Mouse (Mus musculus): ENCODE measurements around the gene Bcl10. TPM values are rescaled to one million over a fixed set of nuclear protein-coding genes. Genes with fewer than 3 reads are reported as not detected.
"Not testable (repeated sequence)": the region's sequence is repeated elsewhere in the genome, so short reads cannot be mapped to it uniquely, and the experiment has no call there.

The Bcl10 gene
- polyA plus RNA-seq, 1 experiment from 2014 or later, result 59.5 TPM

GRCm38 (mm10) chr3:145903530-145903929 lies 19.1 kb upstream of the Bcl10 start:
- no peaks in the 10 kb centered on the region for H3K27me3 ChIP-seq (ENCODE audit: control insufficient read depth, insufficient read depth, low read length)
- no peaks in the 10 kb centered on the region for H3K9me3 ChIP-seq (replicated peaks; ENCODE audit: control insufficient read depth, low read length)
- DNase-seq (ENCODE audit: low spot score) (no peak), ATAC-seq (replicated peaks; ENCODE audit: insufficient number of reproducible peaks, low FRiP score, low TSS enrichment, low read depth) (no peak; the same call in 1 of the 2 replicates)
- H3K4me1 ChIP-seq (ENCODE audit: control insufficient read depth, insufficient read depth, low read length), result no peaks in the 10 kb centered on the region
- 84% methylated on average over 8 of the region's 8 CpGs for WGBS
- no peak overlapping the region for H3K4me3 ChIP-seq (ENCODE audit: low read depth, low read length)
- no peak overlapping the region for H3K4me2 ChIP-seq (ENCODE audit: low read depth, low read length)
- H3K9ac ChIP-seq (replicated peaks; ENCODE audit: low read length), result no peak overlapping the region
- no peaks in the 10 kb centered on the region for H3K36me3 ChIP-seq (replicated peaks; ENCODE audit: control insufficient read depth, insufficient read depth, low read depth, low read length)
- H3K27ac ChIP-seq (replicated peaks; ENCODE audit: low read depth, low read length), result no peak overlapping the region

- Histone ChIP-seq H3K36me3 (replicated peaks; ENCODE audit: control insufficient read depth, insufficient read depth, low read depth, low read length) (no peaks in the 10 kb centered on the region), H3K27ac (replicated peaks; ENCODE audit: low read depth, low read length) (no peak overlapping the region), H3K4me2 (ENCODE audit: low read depth, low read length) (no peak overlapping the region), H3K4me1 (ENCODE audit: control insufficient read depth, insufficient read depth, low read length) (no peaks in the 10 kb centered on the region), H3K27me3 (ENCODE audit: control insufficient read depth, insufficient read depth, low read length) (no peaks in the 10 kb centered on the region), H3K9me3 (replicated peaks; ENCODE audit: control insufficient read depth, low read length) (no peaks in the 10 kb centered on the region), H3K9ac (replicated peaks; ENCODE audit: low read length) (no peak overlapping the region), H3K4me3 (ENCODE audit: low read depth, low read length) (no peak overlapping the region)
- ATAC-seq (replicated peaks; ENCODE audit: insufficient number of reproducible peaks, low FRiP score, low TSS enrichment, low read depth) (peak; percentile 61), DNase-seq (ENCODE audit: low spot score) (peak; percentile 90)
- 53% methylated on average over 22 of the region's 22 CpGs for WGBS
Measured at GRCm38 (mm10) chr3:145904850-145905776, 17.5 kb upstream of the Bcl10 start.

GRCm38 (mm10) chr3:145906582-145906981 lies 16.0 kb upstream of the Bcl10 start:
- no peaks in the 10 kb centered on the region for H3K27me3 ChIP-seq (ENCODE audit: control insufficient read depth, insufficient read depth, low read length)
- no peak overlapping the region for H3K4me2 ChIP-seq (ENCODE audit: low read depth, low read length)
- DNase-seq (ENCODE audit: low spot score), result no peak
- H3K4me1 ChIP-seq (ENCODE audit: control insufficient read depth, insufficient read depth, low read length), result no peaks in the 10 kb centered on the region
- H3K9me3 ChIP-seq (replicated peaks; ENCODE audit: control insufficient read depth, low read length), result no peaks in the 10 kb centered on the region
- no peak overlapping the region for H3K9ac ChIP-seq (replicated peaks; ENCODE audit: low read length)
- WGBS, result 89% methylated on average over 9 of the region's 9 CpGs
- ATAC-seq (replicated peaks; ENCODE audit: insufficient number of reproducible peaks, low FRiP score, low TSS enrichment, low read depth), result no peak
- no peak overlapping the region for H3K4me3 ChIP-seq (ENCODE audit: low read depth, low read length)
- no peaks in the 10 kb centered on the region for H3K36me3 ChIP-seq (replicated peaks; ENCODE audit: control insufficient read depth, insufficient read depth, low read depth, low read length)
- H3K27ac ChIP-seq (replicated peaks; ENCODE audit: low read depth, low read length), result no peak overlapping the region

DNA sequence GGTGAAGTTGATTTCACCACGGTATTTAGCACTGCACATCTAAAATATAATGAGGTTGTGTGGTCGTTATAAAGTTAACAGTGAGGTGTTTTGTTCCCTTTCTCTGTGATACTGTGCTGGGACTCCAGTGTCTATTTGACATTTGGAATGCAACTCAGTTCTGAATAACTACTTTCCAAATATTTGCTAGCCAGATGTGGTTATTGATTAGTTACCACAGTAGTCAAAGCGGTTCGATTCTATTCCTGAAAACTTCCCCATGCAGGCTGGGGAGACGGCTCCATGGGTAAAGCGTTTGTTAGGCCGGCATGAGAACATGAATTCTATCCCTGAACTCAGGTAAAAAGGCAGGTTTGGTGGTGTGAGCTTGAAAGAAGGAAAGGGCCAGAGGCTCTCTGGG lies 10.1 kb upstream of the Bcl10 start:
- 88% methylated on average over 7 of the region's 7 CpGs for WGBS
- DNase-seq (ENCODE audit: low spot score), result no peak
- no peaks in the 10 kb centered on the region for H3K36me3 ChIP-seq (replicated peaks; ENCODE audit: control insufficient read depth, insufficient read depth, low read depth, low read length)

DNA sequence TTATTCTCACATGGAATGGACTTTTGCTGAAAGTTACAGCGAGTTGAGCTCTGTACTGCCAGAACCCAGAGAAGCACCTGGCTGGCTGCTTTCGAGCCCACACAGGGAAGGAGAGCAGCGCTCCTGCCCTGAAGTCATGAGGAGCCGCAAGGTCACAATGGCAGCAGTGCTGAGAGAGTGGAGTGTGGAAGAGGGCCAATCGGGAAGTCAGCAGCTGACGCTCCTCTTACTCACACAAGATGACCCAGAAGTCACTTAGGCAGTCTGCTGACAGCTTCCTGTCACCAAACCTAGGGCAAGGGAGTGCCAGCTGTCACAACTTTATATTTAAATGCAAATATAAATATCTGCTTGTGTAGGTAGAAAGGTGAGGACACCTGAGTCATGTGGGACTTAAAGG lies 9.3 kb upstream of the Bcl10 start:
- DNase-seq (ENCODE audit: low spot score), result no peak
- Histone ChIP-seq H3K4me2 (ENCODE audit: low read depth, low read length) (no peak overlapping the region), H3K27ac (replicated peaks; ENCODE audit: low read depth, low read length) (no peak overlapping the region), H3K4me1 (ENCODE audit: control insufficient read depth, insufficient read depth, low read length) (no peaks in the 10 kb centered on the region), H3K9ac (replicated peaks; ENCODE audit: low read length) (no peak overlapping the region), H3K9me3 (replicated peaks; ENCODE audit: control insufficient read depth, low read length) (no peaks in the 10 kb centered on the region), H3K4me3 (ENCODE audit: low read depth, low read length) (no peak overlapping the region), H3K36me3 (replicated peaks; ENCODE audit: control insufficient read depth, insufficient read depth, low read depth, low read length) (no peaks in the 10 kb centered on the region), H3K27me3 (ENCODE audit: control insufficient read depth, insufficient read depth, low read length) (no peaks in the 10 kb centered on the region)
- ATAC-seq (replicated peaks; ENCODE audit: insufficient number of reproducible peaks, low FRiP score, low TSS enrichment, low read depth), result no peak
- 70% methylated on average over 6 of the region's 6 CpGs for WGBS

More for the DNA sequence above, 10.1 kb upstream of the Bcl10 start:
- ATAC-seq (replicated peaks; ENCODE audit: insufficient number of reproducible peaks, low FRiP score, low TSS enrichment, low read depth), result no peak
- Histone ChIP-seq H3K4me2 (ENCODE audit: low read depth, low read length) (no peak overlapping the region), H3K9me3 (replicated peaks; ENCODE audit: control insufficient read depth, low read length) (no peaks in the 10 kb centered on the region), H3K27ac (replicated peaks; ENCODE audit: low read depth, low read length) (no peak overlapping the region), H3K4me3 (ENCODE audit: low read depth, low read length) (no peak overlapping the region), H3K9ac (replicated peaks; ENCODE audit: low read length) (no peak overlapping the region), H3K4me1 (ENCODE audit: control insufficient read depth, insufficient read depth, low read length) (no peaks in the 10 kb centered on the region), H3K27me3 (ENCODE audit: control insufficient read depth, insufficient read depth, low read length) (no peaks in the 10 kb centered on the region)

DNA sequence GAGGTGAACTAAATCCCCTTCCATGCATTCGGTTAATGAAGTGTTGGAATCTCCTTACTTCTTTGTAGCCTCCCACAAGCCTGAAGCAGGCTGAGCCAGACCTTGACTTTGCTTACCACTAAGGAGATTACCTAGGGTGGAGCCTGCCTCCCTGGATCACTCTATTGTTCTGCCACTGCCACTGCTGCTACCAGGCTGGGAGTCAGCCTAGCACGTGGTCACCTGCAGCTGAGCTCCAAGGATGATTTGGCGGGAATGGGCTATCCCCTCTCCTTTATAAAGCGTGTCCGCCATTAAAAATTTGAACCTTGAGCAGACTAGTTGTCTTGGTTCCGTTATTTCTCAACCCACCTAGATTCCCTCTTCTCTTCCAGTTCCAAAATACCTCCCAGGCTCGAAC lies 8.7 kb upstream of the Bcl10 start:
- H3K4me1 ChIP-seq (ENCODE audit: control insufficient read depth, insufficient read depth, low read length); H3K4me3 ChIP-seq (ENCODE audit: low read depth, low read length); H3K9ac ChIP-seq (replicated peaks; ENCODE audit: low read length); H3K36me3 ChIP-seq (replicated peaks; ENCODE audit: control insufficient read depth, insufficient read depth, low read depth, low read length); H3K9me3 ChIP-seq (replicated peaks; ENCODE audit: control insufficient read depth, low read length); H3K4me2 ChIP-seq (ENCODE audit: low read depth, low read length); H3K27ac ChIP-seq (replicated peaks; ENCODE audit: low read depth, low read length); DNase-seq (ENCODE audit: low spot score); ATAC-seq (replicated peaks; ENCODE audit: insufficient number of reproducible peaks, low FRiP score, low TSS enrichment, low read depth); H3K27me3 ChIP-seq (ENCODE audit: control insufficient read depth, insufficient read depth, low read length): not testable (repeated sequence)
- 69% methylated on average over 7 of the region's 7 CpGs for WGBS

GRCm38 (mm10) chr3:145916374-145916773 lies 6.2 kb upstream of the Bcl10 start:
- Histone ChIP-seq H3K36me3 (replicated peaks; ENCODE audit: control insufficient read depth, insufficient read depth, low read depth, low read length) (no peaks in the 10 kb centered on the region), H3K27me3 (ENCODE audit: control insufficient read depth, insufficient read depth, low read length) (no peaks in the 10 kb centered on the region), H3K4me1 (ENCODE audit: control insufficient read depth, insufficient read depth, low read length) (no peaks in the 10 kb centered on the region), H3K9ac (replicated peaks; ENCODE audit: low read length) (no peak overlapping the region), H3K27ac (replicated peaks; ENCODE audit: low read depth, low read length) (no peak overlapping the region), H3K4me3 (ENCODE audit: low read depth, low read length) (no peak overlapping the region), H3K9me3 (replicated peaks; ENCODE audit: control insufficient read depth, low read length) (no peaks in the 10 kb centered on the region), H3K4me2 (ENCODE audit: low read depth, low read length) (no peak overlapping the region)
- WGBS, result 90% methylated on average over 5 of the region's 5 CpGs
- ATAC-seq (replicated peaks; ENCODE audit: insufficient number of reproducible peaks, low FRiP score, low TSS enrichment, low read depth) (no peak), DNase-seq (ENCODE audit: low spot score) (no peak)

DNA sequence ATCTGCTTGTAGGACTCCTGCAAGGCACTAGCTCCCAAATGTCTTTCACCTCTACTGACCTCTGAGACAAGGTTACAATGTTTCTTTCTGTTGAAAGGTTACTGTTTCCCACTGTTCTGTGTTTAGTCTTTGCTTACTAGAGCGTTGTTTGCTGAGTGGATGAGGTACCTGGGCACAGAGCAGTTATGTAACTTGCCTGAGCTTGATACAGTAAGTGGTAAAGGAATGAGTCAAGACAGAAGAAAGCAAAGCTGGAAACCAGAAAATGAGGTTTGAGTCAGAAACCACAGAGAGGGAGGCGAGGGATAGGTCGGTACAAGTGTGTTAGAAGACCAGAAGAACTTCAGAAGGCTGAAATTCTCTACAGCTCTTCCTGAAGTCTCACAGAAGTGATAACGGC lies 5.8 kb upstream of the Bcl10 start:
- Histone ChIP-seq H3K9me3 (replicated peaks; ENCODE audit: control insufficient read depth, low read length) (no peaks in the 10 kb centered on the region), H3K9ac (replicated peaks; ENCODE audit: low read length) (no peak overlapping the region), H3K36me3 (replicated peaks; ENCODE audit: control insufficient read depth, insufficient read depth, low read depth, low read length) (no peaks in the 10 kb centered on the region), H3K4me3 (ENCODE audit: low read depth, low read length) (no peak overlapping the region), H3K4me1 (ENCODE audit: control insufficient read depth, insufficient read depth, low read length) (no peaks in the 10 kb centered on the region), H3K27me3 (ENCODE audit: control insufficient read depth, insufficient read depth, low read length) (no peaks in the 10 kb centered on the region), H3K4me2 (ENCODE audit: low read depth, low read length) (no peak overlapping the region), H3K27ac (replicated peaks; ENCODE audit: low read depth, low read length) (no peak overlapping the region)
- WGBS, result 79% methylated on average over 4 of the region's 4 CpGs
- ATAC-seq (replicated peaks; ENCODE audit: insufficient number of reproducible peaks, low FRiP score, low TSS enrichment, low read depth) (no peak), DNase-seq (ENCODE audit: low spot score) (no peak)

Data from embryonic facial prominence, embryonic 11.5 days (tissue).